Mouse (Mus musculus): ENCODE measurements at regions not wholly inside any gene's neighbourhood (a gene's known extent, or its start where the extent isn't known, plus 50 kb on each side); places are given as distances from the start of the nearest gene placed in this dataset.

DNA sequence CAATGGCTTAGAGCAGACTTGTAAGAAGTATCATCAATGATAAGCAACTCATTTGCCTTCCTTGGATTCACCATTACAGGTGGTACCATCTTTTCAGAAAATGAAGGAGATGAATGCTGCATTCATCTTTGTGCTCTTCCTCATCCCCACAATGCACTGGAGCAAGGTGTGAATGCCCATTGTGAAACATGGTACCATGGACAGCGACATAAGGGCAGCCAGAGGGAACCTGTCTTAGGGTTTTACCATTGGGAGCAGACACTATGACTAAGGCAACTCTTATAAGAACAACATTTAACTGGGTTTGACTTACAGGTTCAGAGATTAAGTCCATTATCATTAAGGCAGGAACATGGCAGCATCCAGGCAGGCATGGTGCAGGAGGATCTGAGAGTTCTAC lies 60.1 kb upstream of the Kcnj6 start:
- H3K9ac ChIP-seq, result no peak overlapping the region
- no peak overlapping the region for H3K4me3 ChIP-seq (replicated peaks)
- H3K9me3 ChIP-seq (replicated peaks), result no peaks in the 10 kb centered on the region
- no peaks in the 10 kb centered on the region for H3K4me1 ChIP-seq
- no peaks in the 10 kb centered on the region for H3K27me3 ChIP-seq
- no peak overlapping the region for H3K27ac ChIP-seq (replicated peaks)
- no peak for ATAC-seq (ENCODE audit: insufficient number of reproducible peaks, low FRiP score, low TSS enrichment, low read depth)
- no peaks in the 10 kb centered on the region for H3K36me3 ChIP-seq
- no peak overlapping the region for H3K4me2 ChIP-seq (replicated peaks)
- 21% methylated on average over 1 of the region's 1 CpGs for WGBS

GRCm38 (mm10) chr16:95064423-95064822 lies 66.9 kb upstream of the Kcnj6 start:
- no peaks in the 10 kb centered on the region for H3K36me3 ChIP-seq
- H3K27ac ChIP-seq (replicated peaks), result no peak overlapping the region
- no peak overlapping the region for H3K9ac ChIP-seq
- no peaks in the 10 kb centered on the region for H3K27me3 ChIP-seq
- WGBS, result 82% methylated on average over 6 of the region's 6 CpGs
- no peaks in the 10 kb centered on the region for H3K4me1 ChIP-seq
- H3K9me3 ChIP-seq (replicated peaks), result no peaks in the 10 kb centered on the region
- no peak overlapping the region for H3K4me3 ChIP-seq (replicated peaks)
- ATAC-seq (ENCODE audit: insufficient number of reproducible peaks, low FRiP score, low TSS enrichment, low read depth), result no peak
- H3K4me2 ChIP-seq (replicated peaks), result no peak overlapping the region

DNA sequence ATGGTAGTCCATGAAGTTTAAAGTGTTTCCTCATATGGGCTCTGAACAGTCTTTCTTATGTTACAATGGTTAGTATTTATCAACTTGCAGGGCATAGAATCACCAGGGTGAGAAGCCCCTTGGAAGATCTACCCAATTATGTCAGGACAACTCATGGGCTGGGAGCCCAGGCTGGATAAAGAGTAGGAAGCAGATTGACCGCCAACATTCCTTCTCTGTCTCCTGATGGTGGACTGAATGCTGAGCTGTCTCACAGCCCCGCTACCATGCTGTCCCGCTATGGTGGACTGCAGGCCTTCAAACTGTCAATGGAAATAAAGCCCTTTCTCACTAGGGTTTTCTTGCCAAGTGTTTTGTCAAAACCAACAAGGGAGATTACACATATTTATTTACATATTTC lies 69.2 kb upstream of the Kcnj6 start:
- Histone ChIP-seq H3K36me3 (no peaks in the 10 kb centered on the region), H3K27me3 (no peaks in the 10 kb centered on the region), H3K4me2 (replicated peaks) (no peak overlapping the region), H3K9me3 (replicated peaks) (no peaks in the 10 kb centered on the region), H3K4me1 (no peaks in the 10 kb centered on the region), H3K9ac (no peak overlapping the region), H3K4me3 (replicated peaks) (no peak overlapping the region), H3K27ac (replicated peaks) (no peak overlapping the region)
- 90% methylated on average over 3 of the region's 3 CpGs for WGBS
- no peak for ATAC-seq (ENCODE audit: insufficient number of reproducible peaks, low FRiP score, low TSS enrichment, low read depth)

DNA sequence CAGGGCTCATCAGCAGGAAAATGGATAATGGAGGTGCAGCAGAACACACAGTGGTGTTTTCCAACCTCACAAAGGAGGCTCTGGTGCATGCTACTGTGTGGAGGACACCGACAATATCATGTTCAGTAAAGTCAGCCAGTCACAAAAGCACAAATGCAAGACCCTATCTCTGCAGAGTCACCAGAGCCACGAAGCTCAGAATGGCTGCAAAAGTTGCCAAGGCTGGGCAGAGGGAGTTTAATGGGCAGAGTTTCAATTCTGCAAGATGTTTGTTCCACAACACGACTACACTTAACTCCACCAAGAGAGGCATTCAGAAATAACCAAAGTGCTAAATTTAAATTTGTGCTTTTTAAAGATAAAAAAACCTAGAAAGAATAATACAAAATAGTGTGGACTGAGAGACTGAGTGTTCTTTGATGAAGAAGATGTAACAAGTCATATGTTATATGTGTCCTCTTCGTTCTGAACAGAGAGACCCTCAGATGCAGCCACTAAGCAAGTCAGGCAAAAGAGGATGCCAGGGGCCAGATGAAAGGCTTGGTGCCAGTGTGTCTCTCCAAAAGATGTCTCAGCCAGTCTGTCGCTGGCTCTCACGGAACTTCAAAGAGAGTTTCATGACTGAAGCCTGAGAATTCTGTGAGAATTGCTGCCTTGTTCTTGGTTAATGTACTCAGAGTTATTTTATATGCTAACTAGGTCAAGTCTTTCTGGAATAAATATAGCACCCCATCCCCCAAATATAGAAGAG lies 95.1 kb upstream of the Kcnj6 start:
- Histone ChIP-seq H3K27me3 (no peaks in the 10 kb centered on the region), H3K9me3 (replicated peaks) (no peaks in the 10 kb centered on the region), H3K36me3 (no peaks in the 10 kb centered on the region), H3K9ac (no peak overlapping the region), H3K4me3 (replicated peaks) (no peak overlapping the region), H3K27ac (replicated peaks) (no peak overlapping the region), H3K4me2 (replicated peaks) (no peak overlapping the region), H3K4me1 (no peaks in the 10 kb centered on the region)
- 62% methylated on average over 6 of the region's 6 CpGs for WGBS
- ATAC-seq (ENCODE audit: insufficient number of reproducible peaks, low FRiP score, low TSS enrichment, low read depth), result no peak

DNA sequence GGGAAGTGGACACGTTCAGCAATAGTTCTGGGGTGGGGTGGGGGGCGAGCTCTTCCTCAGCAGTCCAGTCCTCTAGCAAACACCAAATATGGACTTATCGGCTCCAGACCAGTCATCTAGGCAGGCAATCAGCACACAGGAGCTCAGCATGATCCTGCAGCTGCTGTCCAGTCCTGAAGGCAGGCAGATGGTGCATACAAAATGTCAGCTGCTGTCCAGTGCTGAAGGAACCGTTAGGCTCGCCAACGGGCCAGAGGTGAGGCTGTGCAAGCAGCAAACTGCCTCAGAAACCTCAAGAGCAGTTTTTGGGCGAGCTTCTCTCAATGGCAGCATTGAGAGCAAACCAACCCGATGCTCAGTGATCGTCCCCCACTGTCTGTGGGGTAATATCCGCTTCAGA lies 96.3 kb upstream of the Kcnj6 start:
- no peak overlapping the region for H3K9ac ChIP-seq
- no peak for ATAC-seq (ENCODE audit: insufficient number of reproducible peaks, low FRiP score, low TSS enrichment, low read depth)
- no peaks in the 10 kb centered on the region for H3K9me3 ChIP-seq (replicated peaks)
- 23% methylated on average over 10 of the region's 10 CpGs for WGBS
- no peak overlapping the region for H3K4me2 ChIP-seq (replicated peaks)
- no peak overlapping the region for H3K27ac ChIP-seq (replicated peaks)
- no peaks in the 10 kb centered on the region for H3K36me3 ChIP-seq
- H3K4me3 ChIP-seq (replicated peaks), result no peak overlapping the region
- H3K4me1 ChIP-seq, result no peaks in the 10 kb centered on the region
- H3K27me3 ChIP-seq, result no peaks in the 10 kb centered on the region

DNA sequence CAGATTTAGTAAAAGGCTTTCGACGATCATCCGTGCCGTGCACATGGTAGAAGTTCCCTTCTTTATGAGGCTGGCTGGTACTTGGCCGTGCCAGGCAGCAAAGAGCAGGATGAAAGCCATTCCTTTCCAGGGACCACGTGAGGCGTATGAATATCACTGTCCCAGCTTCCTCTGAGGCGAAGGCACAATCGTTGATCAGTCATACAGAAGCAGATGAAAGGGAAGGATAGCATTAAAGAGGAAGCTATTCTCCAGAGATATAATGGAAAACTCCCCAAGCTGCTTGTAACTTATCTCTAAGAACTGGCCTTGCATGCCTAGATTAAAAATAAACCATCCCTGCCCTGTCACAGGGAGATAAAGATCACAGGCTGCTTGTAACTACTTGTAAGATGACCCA lies 103.5 kb upstream of the Kcnj6 start:
- ATAC-seq (ENCODE audit: insufficient number of reproducible peaks, low FRiP score, low TSS enrichment, low read depth), result no peak
- no peaks in the 10 kb centered on the region for H3K27me3 ChIP-seq

DNA sequence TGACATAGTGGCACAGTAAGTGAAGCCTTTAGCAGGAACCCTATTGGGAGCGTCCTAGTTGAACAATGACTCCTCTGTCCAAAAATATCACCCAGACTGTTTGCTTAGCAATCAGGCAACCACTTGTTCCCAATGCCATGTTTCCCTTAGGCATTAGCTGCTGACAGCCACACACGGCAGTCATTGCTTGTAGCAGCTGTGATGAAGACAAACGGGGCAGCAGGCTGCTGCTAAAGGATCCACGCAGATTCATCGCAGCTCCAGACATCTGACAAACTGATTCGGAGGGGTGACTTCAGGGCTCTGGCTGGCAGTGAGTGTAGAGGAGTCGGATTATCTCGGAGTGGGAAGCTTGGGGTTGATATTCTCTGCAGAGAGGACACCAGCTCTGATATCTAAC lies 120.0 kb upstream of the Kcnj6 start:
- Histone ChIP-seq H3K4me3 (replicated peaks) (no peak overlapping the region), H3K4me2 (replicated peaks) (no peak overlapping the region), H3K9ac (no peak overlapping the region), H3K36me3 (no peaks in the 10 kb centered on the region), H3K27me3 (no peaks in the 10 kb centered on the region), H3K27ac (replicated peaks) (no peak overlapping the region), H3K4me1 (no peaks in the 10 kb centered on the region), H3K9me3 (replicated peaks) (no peaks in the 10 kb centered on the region)
- ATAC-seq (ENCODE audit: insufficient number of reproducible peaks, low FRiP score, low TSS enrichment, low read depth), result no peak
- 22% methylated on average over 8 of the region's 8 CpGs for WGBS

More for the DNA sequence above, 103.5 kb upstream of the Kcnj6 start:
- Histone ChIP-seq H3K4me2 (replicated peaks) (no peak overlapping the region), H3K4me3 (replicated peaks) (no peak overlapping the region), H3K9ac (no peak overlapping the region), H3K9me3 (replicated peaks) (no peaks in the 10 kb centered on the region), H3K4me1 (no peaks in the 10 kb centered on the region), H3K36me3 (no peaks in the 10 kb centered on the region), H3K27ac (replicated peaks) (no peak overlapping the region)
- 65% methylated on average over 9 of the region's 9 CpGs for WGBS

- H3K36me3 ChIP-seq, result no peaks in the 10 kb centered on the region
- no peak overlapping the region for H3K4me3 ChIP-seq (replicated peaks)
- no peaks in the 10 kb centered on the region for H3K27me3 ChIP-seq
- no peak overlapping the region for H3K27ac ChIP-seq (replicated peaks)
- H3K4me1 ChIP-seq, result no peaks in the 10 kb centered on the region
- H3K4me2 ChIP-seq (replicated peaks), result no peak overlapping the region
- no peak for ATAC-seq (ENCODE audit: insufficient number of reproducible peaks, low FRiP score, low TSS enrichment, low read depth)
- WGBS, result 63% methylated on average over 4 of the region's 4 CpGs
- no peak overlapping the region for H3K9ac ChIP-seq
- H3K9me3 ChIP-seq (replicated peaks), result no peaks in the 10 kb centered on the region
Measured at GRCm38 (mm10) chr16:95119293-95119692, 121.8 kb upstream of the Kcnj6 start.

DNA sequence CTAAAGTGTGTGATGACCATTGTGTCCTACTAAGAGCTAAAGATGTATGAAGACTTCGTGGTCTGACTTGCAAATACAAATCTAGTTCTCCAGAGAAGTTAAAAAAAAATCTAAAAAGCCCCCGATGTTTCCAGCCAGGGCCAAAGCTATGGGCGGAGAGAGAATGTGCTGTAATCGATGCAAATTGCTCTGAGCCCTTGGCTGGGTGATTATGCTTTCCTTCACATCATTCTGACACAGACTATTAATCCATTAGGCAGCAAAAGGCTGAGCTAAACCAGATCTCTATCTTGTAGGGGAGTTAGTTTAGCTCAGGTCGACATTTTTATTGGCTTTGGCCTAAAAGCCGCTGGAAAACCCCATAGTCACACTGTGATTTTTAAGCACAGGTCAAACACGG lies 124.5 kb upstream of the Kcnj6 start:
- H3K4me2 ChIP-seq (replicated peaks), result no peak overlapping the region
- H3K27ac ChIP-seq (replicated peaks), result no peak overlapping the region
- no peak overlapping the region for H3K9ac ChIP-seq
- no peaks in the 10 kb centered on the region for H3K36me3 ChIP-seq
- no peak overlapping the region for H3K4me3 ChIP-seq (replicated peaks)
- no peaks in the 10 kb centered on the region for H3K9me3 ChIP-seq (replicated peaks)
- H3K27me3 ChIP-seq, result no peaks in the 10 kb centered on the region
- H3K4me1 ChIP-seq, result no peaks in the 10 kb centered on the region
- ATAC-seq (ENCODE audit: insufficient number of reproducible peaks, low FRiP score, low TSS enrichment, low read depth), result no peak
- WGBS, result 54% methylated on average over 7 of the region's 7 CpGs

DNA sequence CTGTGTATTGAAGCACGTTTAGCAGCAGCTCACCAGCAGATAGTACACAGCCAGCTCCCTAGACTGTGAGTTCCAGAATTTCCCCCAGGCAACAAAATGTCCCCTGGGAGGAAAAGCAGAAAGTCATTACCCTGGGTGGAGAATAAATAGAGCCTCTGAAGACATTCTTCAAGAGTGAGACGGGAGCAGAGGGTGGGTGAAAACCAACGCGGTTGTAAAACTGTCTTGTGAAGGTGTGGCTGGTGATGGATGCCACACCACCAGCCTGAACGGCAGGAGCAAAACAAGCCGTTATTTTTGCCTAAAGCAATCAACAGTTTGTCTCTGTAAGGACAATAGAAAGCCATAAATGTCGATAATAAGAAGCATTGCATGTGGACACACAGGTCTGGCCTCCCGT lies 129.7 kb upstream of the Kcnj15 start:
- no peak for ATAC-seq (ENCODE audit: insufficient number of reproducible peaks, low FRiP score, low TSS enrichment, low read depth)
- Histone ChIP-seq H3K4me2 (replicated peaks) (no peak overlapping the region), H3K9me3 (replicated peaks) (no peaks in the 10 kb centered on the region), H3K27ac (replicated peaks) (no peak overlapping the region), H3K4me3 (replicated peaks) (no peak overlapping the region), H3K36me3 (no peaks in the 10 kb centered on the region), H3K4me1 (no peaks in the 10 kb centered on the region), H3K27me3 (no peaks in the 10 kb centered on the region), H3K9ac (no peak overlapping the region)
- WGBS, result 48% methylated on average over 8 of the region's 8 CpGs

- Histone ChIP-seq H3K27me3 (no peaks in the 10 kb centered on the region), H3K27ac (replicated peaks) (no peak overlapping the region), H3K4me3 (replicated peaks) (no peak overlapping the region), H3K4me1 (no peaks in the 10 kb centered on the region), H3K4me2 (replicated peaks) (no peak overlapping the region), H3K9me3 (replicated peaks) (no peaks in the 10 kb centered on the region), H3K9ac (no peak overlapping the region), H3K36me3 (no peaks in the 10 kb centered on the region)
- 66% methylated on average over 5 of the region's 5 CpGs for WGBS
- no peak for ATAC-seq (ENCODE audit: insufficient number of reproducible peaks, low FRiP score, low TSS enrichment, low read depth)
Measured at GRCm38 (mm10) chr16:95131815-95132214, 125.5 kb upstream of the Kcnj15 start.

DNA sequence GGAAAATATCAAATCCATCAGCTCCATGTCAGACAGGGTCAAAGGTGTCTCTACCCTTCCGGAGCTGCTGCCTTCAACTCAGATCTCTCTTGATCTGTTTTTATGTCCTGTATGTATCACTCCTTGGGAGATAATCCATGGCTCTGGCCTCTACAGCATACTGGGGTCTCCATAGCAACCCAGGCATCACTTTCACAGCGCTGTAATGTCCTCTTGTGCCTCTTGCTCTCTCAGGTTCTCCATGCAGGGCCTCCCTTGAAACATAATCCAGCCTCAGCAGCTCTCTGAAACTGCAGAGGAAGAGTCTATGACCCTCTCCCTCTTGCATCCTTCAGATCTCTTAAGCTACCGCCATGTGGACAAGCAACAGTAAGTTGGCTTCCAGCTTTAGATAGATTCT lies 118.5 kb upstream of the Kcnj15 start:
- no peak for ATAC-seq (ENCODE audit: insufficient number of reproducible peaks, low FRiP score, low TSS enrichment, low read depth)
- WGBS, result 63% methylated on average over 3 of the region's 3 CpGs
- no peaks in the 10 kb centered on the region for H3K4me1 ChIP-seq
- no peak overlapping the region for H3K27ac ChIP-seq (replicated peaks)
- no peaks in the 10 kb centered on the region for H3K27me3 ChIP-seq
- no peak overlapping the region for H3K4me2 ChIP-seq (replicated peaks)
- no peak overlapping the region for H3K4me3 ChIP-seq (replicated peaks)
- H3K36me3 ChIP-seq, result no peaks in the 10 kb centered on the region
- H3K9ac ChIP-seq, result no peak overlapping the region
- no peaks in the 10 kb centered on the region for H3K9me3 ChIP-seq (replicated peaks)

Data from embryonic facial prominence, embryonic 15.5 days (tissue).